Mouse (Mus musculus): ENCODE measurements around the gene Prkcd. TPM values are rescaled to one million over a fixed set of nuclear protein-coding genes. Genes with fewer than 3 reads are reported as not detected.

The Prkcd gene
- total RNA-seq (2021) = 10 to 100 TPM; 10.9 to 18.6 TPM
- long read RNA-seq, experiment 1, transcript Prkcd-207 (18 exons, 2,777 nt) = major isoform, 11 of 17 reads
- long read RNA-seq, experiment 1, partial matches to known transcripts = 1 of 17 reads
- long read RNA-seq, experiment 1, other reads (novel, unspliced or antisense) = 5 of 17 reads
- long read RNA-seq, experiment 2, transcript Prkcd-207 (18 exons, 2,777 nt) = major isoform, 6 of 12 reads
- long read RNA-seq, experiment 2, partial matches to known transcripts = 3 of 12 reads
- long read RNA-seq, experiment 2, other reads (novel, unspliced or antisense) = 3 of 12 reads

- DNase-seq = peak; percentile 74
These were observed at the start of gene Prkcd for GRCm38 (mm10) chr14:30625856-30626726. Gene Prkcd, minus strand, starts transcription at chr14:30626210.

- DNase-seq = no peak
These were observed 48.9 kb upstream of the Prkcd start for GRCm38 (mm10) chr14:30674947-30675346.

DNA sequence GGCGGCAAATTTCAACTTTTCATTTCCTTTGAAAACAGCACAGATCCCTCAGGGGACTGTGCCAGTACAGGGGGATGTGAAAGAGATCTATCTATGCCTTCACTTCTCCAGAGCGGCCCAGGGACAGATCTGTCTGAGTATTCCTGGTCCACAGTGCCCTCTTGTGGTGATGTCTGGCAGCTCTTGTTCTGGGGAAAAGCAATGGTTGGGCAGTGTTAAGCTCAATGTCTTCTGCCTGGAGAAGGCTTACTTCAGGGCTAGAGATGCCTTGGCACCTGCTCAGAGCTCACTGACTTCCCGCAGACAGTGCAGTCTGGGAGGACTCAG lies 45.9 kb upstream of the Prkcd start:
- DNase-seq = peak; percentile 88

DNA sequence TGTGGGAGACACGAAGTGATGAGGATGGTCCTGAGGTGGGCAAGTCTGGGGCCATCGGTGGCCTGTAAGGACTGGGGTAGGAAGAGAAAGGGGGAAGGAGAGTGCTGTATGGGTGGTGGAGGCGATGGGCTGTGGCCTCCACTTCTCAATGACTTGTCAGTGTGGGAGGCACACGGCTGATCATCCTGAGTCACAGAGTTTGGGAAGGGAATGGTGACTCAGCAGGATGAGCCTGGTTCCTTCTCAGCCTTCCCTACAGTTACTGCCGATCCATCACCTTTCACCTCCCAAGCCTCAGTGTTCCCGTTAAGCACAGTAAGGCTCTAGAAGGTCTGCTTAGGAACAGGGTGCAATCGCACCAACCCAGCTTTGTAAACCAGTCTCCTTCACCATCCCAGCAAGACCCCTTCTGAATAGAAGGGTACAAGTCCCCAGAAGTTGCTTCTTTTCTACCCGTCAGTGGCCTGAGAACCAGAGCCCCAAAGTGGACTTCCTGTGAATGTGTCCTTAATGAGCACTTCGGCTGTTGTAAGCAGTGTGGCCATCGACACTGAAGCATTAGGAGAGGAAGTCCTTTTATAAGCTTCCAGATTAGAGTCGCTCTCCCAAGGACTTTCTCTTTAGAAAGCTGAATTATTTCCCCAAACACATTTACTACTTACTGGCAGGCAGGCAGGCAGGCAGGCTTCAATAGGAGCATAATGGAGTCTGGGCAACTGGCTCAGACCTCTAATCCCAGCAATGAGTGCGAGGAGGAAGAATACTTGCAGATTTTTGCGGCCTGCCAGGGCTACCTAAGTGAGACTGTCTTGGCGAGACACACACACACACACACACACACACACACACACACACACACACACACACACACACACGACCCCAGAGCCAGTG lies 45.3 kb upstream of the Prkcd start:
- no peak for DNase-seq

DNA sequence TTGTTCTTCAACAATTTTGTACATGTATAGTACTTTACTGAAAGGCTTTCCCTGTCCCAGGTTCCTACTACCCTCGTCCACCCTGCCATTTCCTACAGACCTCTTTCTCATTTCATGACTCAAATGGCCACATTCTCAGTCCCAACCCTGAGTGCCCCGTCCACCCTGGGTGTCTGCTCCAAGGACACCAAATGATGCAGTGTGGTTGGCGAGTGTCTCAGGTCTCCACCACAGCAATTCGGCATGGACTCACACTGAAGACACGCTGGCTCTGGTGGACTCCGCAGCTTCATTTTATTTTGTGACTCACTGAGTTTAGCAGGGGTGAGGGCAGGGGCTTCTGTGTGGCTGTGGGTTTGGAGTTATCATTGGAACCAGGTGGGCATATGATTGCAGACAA lies 44.2 kb upstream of the Prkcd start:
- DNase-seq = no peak

DNA sequence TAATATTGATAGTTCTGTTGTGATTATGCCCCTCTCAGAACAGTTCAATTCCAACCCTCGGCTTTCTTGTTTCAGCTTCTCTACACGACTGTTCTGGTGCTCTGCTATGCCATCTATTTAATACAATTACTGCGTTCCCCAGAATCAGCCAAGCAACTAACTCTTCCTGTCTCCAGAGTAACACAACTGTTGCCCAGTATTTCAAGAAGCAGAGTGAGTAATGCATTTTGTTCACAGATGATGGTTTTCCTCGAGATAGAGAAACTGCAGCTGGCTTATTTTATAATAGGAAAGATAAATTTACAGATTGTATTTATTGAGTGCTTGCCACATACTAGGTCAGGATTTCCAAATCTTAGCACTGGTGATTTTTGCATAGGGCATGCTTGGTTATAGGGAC lies 40.6 kb upstream of the Prkcd start:
- no peak for DNase-seq

- DNase-seq = no peak
These were observed 40.1 kb upstream of the Prkcd start for GRCm38 (mm10) chr14:30666061-30666460.

GRCm38 (mm10) chr14:30655531-30655930 lies 29.5 kb upstream of the Prkcd start:
- no peak for DNase-seq

DNA sequence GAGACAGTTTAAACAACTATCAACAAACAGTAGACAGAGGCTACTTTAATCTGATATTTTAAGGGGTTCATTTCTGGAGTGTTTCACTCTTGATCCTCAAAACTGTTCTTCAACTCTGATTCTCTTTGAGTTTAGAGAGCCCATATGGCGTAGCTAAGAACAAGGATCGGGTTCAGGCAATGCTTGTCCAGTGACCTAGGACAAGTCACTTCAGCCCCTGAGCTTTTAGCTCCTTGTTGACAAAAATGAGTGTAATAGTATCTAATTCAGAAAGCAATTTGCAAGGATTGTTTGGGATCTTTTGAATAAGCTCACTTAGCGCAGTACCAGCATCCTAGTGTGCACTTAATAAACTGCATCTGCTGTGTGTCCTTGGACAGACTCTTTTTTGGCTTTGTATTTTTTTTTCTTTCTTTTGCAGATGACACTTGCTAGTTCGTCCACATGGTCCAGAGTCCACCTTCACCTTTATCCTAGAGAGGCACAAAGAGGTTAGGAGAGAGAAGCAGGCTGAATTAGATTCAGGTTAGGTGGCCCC lies 28.8 kb upstream of the Prkcd start:
- DNase-seq = no peak

DNA sequence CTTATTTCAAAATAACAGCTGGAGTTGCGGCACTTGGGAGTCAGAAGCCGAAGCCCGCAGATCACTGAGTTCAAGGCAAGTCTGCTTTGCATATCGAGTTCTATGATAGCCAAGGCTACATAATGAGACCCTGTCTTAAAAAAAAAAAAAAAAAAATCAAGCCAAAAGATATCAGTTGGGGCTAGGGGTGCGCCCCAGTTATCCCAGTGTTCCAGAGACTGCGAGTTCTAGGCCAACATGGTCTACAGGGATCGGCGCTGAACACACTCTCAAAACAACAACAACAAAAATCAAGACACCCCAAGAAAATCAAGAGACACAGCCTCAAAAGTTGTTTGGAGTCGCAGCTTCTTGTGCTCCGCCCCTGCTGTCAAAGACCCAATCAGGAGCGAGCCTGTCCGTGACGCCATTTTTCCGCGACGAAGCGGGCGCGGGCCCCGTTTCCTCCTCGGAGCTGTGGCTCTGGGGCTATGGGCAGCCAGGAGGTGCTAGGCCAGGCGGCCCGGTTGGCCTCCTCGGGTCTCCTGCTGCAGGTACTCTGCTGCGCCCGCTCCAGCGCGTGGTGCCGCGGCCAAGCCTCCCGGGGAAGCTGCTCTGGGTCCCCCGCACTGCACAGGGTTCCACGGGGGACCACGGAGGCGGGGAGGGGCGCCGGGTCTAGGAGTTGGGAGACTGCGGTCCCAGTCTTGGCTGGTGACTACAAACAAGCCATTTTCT lies 28.1 kb upstream of the Prkcd start, which contains the start of gene Rft1:
Gene Rft1, plus strand, starts transcription at position 418 of the 717 bp plus-strand sequence.
- DNase-seq = peak; percentile 100

DNA sequence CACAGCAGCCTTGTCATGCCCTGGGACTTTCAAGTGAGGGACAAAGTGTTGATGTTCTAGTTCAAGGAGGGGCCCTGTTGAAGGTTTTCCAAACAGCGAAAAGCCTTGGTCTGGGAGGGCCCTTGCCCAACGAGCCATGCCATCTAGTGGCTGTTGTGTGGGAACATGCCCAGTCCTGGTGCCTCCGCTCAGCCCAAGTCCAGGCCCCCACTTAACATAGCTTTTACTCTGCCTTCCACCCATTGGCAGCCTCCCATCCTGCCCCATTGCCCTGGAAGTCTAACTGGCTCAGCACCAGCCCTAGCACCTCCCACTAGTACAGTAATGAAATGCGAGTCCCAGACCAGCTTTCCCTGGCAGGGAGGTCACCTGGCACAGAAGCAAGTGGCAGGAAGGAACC lies 25.0 kb upstream of the Prkcd start:
- peak; percentile 52 for DNase-seq

DNA sequence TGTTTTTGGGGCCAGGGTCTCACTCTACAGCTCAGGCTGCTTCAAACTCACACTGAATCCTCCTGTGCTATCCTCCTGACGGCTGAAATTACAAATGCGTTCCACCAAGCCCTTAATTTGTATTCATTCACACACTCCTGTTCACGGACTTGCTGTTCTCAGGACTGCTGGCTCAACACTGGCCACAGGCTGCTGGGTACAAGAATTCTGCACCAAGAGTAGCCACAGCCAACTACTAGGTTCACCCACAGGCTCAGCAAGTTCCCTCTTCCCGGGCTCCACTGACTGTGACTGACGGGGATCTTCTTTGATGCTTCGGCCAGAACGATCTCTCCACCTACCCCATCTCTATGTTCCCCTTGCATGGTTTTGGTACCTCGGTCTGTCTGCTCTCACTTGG lies 23.7 kb upstream of the Prkcd start:
- no peak for DNase-seq

GRCm38 (mm10) chr14:30648478-30648877 lies 22.5 kb upstream of the Prkcd start:
- no peak for DNase-seq

DNA sequence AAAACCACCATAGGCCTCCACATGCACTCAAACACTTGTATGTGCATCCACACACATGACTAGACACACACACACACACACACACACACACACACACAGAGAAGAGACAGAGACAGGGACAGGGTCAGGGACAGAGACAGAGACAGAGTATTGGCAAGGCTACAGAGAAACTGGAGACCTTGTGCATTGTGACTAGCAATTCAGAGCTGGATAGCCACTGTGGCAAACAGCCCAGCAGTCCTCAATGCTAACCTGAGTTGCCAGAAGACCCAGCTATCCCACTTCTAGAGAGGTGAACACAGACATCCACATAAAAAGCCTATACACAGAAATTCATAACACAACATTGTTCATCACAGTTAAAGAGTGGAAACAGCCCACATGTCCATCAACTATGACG lies 20.5 kb upstream of the Prkcd start:
- no peak for DNase-seq

GRCm38 (mm10) chr14:30645066-30645465 lies 19.1 kb upstream of the Prkcd start:
- no peak for DNase-seq

DNA sequence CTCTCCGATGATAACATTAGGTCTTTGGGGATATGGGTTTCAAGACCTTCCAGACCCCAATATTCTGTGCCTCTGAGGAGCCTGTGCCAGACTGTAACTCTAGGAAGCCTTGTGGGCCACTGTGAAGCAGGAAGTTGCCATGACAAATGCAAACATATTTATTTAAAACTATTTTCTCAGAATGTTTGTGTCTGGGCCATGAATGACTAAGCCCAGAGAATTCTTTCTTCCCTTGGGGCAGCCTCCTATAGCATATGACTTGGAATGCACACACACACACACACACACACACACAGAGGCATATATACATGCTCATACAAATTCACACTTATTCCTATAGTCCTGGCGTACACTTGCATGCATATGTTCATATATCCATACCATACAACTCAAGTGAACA lies 18.0 kb upstream of the Prkcd start:
- DNase-seq = no peak

GRCm38 (mm10) chr14:30641748-30642147 lies 15.7 kb upstream of the Prkcd start:
- DNase-seq = no peak

- no peak for DNase-seq
These were observed 12.7 kb upstream of the Prkcd start for GRCm38 (mm10) chr14:30638686-30639085.

- DNase-seq = no peak
These were observed 12.0 kb upstream of the Prkcd start for GRCm38 (mm10) chr14:30638009-30638408.

DNA sequence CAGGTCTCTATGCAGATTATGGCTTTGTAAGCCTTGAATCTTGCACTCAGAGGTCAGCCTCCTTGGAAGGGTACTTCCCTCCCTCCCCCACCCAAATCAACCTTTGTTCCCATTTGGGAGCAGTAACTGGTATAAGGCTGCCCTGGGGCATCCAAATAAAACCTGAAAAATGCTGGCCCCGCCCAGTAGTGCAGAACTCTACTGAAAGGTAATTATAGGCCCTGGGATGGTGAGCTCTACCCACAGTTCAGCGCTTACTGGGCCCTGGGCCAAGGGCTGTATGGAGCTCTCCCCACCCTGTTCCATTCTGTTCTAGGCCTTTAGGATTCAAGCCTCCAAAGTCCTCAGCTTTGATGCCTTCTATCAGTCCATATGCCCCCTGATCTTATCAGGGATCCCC lies 11.1 kb upstream of the Prkcd start:
- DNase-seq = no peak

DNA sequence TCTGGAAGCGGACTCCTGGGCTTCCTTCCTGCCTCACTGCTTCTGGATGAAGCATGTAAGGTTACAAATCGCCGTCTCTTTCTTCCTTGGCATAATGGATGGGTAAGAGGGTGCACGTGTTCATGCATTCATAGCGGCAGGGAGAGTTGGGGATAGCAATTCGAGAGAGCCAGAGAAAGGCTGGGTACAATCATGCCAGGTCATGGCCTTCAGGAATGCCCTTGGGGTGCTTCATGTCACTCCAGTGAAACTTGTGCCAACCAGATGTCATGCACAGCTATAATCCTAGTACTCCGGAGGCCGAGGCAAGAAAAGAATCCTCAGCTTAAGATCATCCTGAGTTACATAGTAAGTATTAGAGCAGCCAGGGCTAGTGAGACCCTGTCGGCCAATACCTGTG lies 10.5 kb upstream of the Prkcd start:
- DNase-seq = no peak
